Mouse (Mus musculus): ENCODE results near the gene Zfp446.

Zfp446 gene

DNA sequence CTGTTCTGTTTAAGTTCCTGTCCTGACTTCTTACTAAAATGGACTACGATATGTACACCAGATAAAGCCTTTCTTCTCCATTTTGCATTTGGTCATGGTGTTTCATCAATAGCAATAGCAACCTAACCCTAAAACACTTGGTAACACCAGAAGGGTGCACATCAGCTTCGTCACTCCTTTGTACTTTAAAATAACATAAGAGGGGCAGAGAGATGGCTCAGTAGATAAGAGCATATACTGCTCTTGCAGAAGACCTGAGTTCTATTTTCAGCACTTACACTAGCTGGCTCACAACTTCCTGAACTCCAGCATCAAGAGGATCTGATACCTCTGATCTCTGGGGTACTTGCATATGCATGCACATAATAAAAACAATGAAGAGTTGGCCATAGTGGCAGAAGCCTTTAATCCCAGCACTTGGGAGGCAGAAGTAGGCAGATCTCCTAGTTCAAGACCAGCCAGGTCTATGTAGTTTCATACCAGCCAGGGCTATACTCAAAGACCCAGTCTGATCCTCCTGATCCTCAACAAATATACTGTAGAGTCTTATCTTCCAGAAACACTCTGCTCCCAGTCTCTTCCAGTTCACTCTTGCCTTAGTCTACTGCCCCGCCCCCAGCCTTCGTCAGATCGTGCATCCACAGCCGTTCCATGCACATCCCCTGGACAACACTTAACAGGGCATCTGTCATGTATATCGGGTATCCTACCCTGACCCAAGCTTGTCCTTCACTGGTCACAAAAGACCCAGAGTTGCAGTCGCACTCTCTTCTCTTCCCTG, 10.0 kb downstream of the Zfp446 start:
- DNase-seq (ENCODE audit: low spot score) = no peak

DNA sequence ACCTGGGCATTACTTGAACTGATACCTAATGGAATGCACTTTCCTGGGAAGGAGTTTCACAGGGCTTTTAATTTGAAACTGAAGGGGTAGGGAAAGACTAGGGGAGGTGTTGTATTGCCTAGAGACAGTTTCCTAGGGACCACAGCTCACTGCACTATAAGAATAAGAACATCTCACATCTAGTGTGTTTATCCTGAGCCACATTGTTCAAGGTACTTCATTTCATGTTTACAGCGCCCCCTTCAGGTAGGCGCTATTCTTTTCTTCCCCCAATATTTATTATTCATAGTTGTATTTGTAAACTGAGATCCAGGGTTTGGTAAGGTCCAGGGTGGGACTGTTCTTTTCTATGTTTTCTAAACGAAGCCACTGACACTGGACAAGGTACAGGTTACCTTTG, 14.6 kb downstream of the Zfp446 start:
- DNase-seq (ENCODE audit: low spot score) = no peak

DNA sequence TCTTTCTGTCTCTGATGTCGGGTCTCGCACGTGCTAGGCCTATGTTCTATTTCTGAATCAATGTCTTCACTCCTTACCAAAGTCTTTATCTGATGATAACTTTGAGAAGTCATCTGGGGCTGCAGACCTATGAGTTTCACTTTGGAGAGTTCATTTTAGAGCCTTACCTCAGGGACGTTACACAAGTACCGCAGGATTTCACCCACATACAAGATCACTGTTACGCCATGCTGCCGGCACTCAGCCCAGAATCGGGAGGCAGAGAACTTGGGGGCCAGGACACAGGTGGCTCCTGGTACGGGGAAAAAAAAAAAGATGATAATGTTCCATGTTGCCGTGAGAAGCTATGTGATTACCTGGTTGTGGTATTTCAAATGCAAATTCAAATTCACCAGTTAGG, 15.5 kb downstream of the Zfp446 start:
- no peak for DNase-seq (ENCODE audit: low spot score)

DNA sequence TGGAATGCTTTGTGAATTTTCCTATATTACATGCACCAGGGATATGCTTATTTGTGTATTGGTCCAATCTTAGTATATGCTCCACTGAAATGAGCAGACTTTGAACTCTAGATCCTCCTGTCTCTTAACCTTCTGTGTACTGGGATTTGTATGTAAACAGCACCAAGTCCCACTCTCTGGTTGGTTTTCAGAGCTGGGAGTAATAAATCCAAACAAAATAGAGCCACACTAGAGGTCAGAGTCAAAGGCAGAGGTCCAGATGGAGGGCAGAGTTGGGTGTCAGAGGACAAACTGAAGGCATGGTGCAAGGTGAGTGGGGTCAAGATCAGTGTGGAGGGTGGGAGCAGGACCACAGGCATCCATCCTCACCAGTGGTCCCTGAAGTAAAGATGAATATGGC, 18.2 kb downstream of the Zfp446 start:
- no peak for DNase-seq (ENCODE audit: low spot score)

GRCm38 (mm10) chr7:12997230-12997629, 19.6 kb downstream of the Zfp446 start:
- no peak for DNase-seq (ENCODE audit: low spot score)

DNA sequence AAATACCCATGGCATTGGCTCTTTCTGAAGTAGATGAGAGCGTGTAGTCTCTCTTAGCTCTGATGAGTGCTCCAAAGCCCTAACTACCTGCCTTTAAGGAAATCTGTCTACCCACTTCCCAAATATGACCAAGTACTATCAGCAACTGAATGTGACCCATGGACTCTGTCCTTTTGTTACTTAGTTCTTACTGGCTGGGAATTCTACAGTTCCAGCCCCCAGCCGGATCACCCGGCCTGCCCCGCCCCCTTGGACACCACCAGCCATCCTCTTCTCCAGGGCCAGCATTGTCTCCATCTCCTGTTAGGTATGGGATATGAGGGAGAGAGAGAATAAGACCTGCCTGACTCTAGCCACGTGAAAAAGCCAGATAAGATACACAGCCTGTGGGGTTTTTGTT, 20.4 kb downstream of the Zfp446 start, which contains the start of gene Slc27a5:
Slc27a5 (minus strand) TSS at position 140 of the 400 bp plus-strand sequence.
- no peak for DNase-seq (ENCODE audit: low spot score)

GRCm38 (mm10) chr7:12998851-12999250, 21.2 kb downstream of the Zfp446 start, which contains the start of gene Trim28:
Gene Trim28, plus strand, starts transcription at chr7:12999114.
- no peak for DNase-seq (ENCODE audit: low spot score)

GRCm38 (mm10) chr7:13001584-13001983, 23.9 kb downstream of the Zfp446 start:
- DNase-seq (ENCODE audit: low spot score) = no peak

GRCm38 (mm10) chr7:13003380-13003779, 25.7 kb downstream of the Zfp446 start:
- no peak for DNase-seq (ENCODE audit: low spot score)

- no peak for DNase-seq (ENCODE audit: low spot score)
Observed at GRCm38 (mm10) chr7:13006011-13006410, 28.4 kb downstream of the Zfp446 start.

GRCm38 (mm10) chr7:13006531-13006930, 28.9 kb downstream of the Zfp446 start:
- no peak for DNase-seq (ENCODE audit: low spot score)

- no peak for DNase-seq (ENCODE audit: low spot score)
Observed at GRCm38 (mm10) chr7:13007341-13008092, 29.9 kb downstream of the Zfp446 start.

- peak; percentile 68 for DNase-seq (ENCODE audit: low spot score)
Observed at GRCm38 (mm10) chr7:13009143-13010004, 31.7 kb downstream of the Zfp446 start.

- no peak for DNase-seq (ENCODE audit: low spot score)
Observed at GRCm38 (mm10) chr7:13010005-13010908, 32.6 kb downstream of the Zfp446 start, which contains the start of gene Zbtb45. Gene Zbtb45, minus strand, starts transcription at chr7:13010034.

- no peak for DNase-seq (ENCODE audit: low spot score)
Observed at GRCm38 (mm10) chr7:13013671-13014070, 36.0 kb downstream of the Zfp446 start.

DNA sequence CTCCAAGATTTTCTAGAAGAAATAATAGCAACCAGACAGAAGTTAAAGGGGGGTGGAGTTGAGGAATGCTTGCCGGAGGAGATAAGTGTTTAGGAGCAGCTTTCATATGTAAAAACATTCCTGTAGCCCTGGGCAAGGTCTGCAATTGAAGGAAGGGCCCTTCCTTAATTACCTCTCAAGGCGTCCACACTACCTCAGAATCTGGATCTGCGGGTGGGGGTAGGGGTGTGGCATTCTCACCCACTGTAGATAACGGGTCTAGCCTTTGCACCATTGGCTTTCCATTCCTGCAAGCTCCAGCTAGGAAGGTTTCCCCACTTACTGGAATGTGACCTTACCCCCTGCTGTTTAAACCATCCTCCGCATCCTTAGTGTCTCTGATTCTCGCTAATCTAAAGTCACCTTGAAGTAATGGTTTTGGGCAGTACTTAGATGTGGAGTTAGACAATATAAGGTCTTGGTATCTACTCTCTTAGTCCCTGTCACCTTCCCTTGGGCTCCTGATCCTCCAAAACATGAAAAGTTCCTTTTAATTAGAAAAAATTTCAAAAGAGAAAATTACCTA, 36.7 kb downstream of the Zfp446 start:
- no peak for DNase-seq (ENCODE audit: low spot score)

DNA sequence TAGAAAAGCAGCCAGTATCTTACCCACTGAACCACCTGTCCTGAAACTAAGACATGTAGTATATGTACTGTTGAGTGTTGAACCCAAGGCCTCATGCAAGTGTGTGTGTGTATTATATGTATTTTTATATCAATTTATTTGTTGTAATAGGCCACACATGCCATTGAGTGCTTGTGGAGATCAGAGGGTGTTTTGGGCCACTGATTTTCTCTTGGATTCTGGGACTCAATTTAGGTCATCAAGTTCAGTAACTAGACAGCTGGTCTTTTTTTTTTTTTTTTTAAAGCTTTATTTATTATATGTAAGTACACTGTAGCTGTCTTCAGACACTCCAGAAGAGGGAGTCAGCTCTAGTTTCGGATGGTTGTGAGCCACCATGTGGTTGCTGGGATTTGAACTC, 37.6 kb downstream of the Zfp446 start:
- no peak for DNase-seq (ENCODE audit: low spot score)

- DNase-seq (ENCODE audit: low spot score) = peak; percentile 32
Observed at GRCm38 (mm10) chr7:13022773-13023535, 45.3 kb downstream of the Zfp446 start.

GRCm38 (mm10) chr7:13023928-13024731, 46.5 kb downstream of the Zfp446 start:
- peak; percentile 70 for DNase-seq (ENCODE audit: low spot score)
